9 mouse cellular contexts compared by ENCODE assay signal in the genomic region with DNA sequence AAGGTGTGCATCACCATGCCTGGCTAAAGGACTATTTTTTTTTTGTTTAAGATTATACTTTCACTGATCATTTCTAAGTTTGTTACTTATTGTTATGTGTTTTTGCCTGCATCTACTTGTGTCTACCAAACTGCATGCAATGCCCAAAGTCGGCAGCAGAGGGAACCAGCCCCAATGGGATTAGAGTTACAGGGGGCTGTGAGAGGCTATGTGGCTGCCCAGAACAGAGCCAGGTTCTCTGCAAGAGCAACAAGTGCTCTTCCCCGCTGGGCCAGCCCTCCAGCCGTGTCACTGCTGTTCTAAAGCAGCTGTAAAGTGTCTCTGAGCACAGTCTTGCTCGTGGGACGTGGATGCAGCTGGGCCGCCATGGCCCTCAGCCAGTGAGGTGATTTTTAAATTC. TPM values are rescaled to one million over a fixed set of nuclear protein-coding genes. Genes with fewer than 3 reads are reported as not detected.
DNase-seq lines count a peak whose midpoint lies in the region; ATAC-seq lines count a peak whose summit lies in the region.
"Had no signal": no experiment of that assay in that cellular context is flagged by ENCODE, and none has a peak within 500 bp of the region (broad histone marks: within the 10 kb centered on the region; RNA-seq: fewer than 3 reads in every experiment).

No protein-coding gene starts in this region.

- H3K36me3 ChIP-seq in limb, embryonic 11.5 days (ENCODE audit: control insufficient read depth, insufficient read depth, low read length) = no peaks in the 10 kb centered on the region
- H3K36me3 ChIP-seq: lung, embryonic 15.5 days had no signal

- DNase-seq in left cerebral cortex, postnatal 4 days = peak; percentile 60
- no peak for DNase-seq in left cerebral cortex, adult 11 months (ENCODE audit: low spot score)
- DNase-seq in ES-CJ7 (ENCODE audit: low read depth, low spot score) = peak; percentile 89
- DNase-seq in adrenal gland, postnatal 36 days = peak; percentile 63 to 73
- DNase-seq in forelimb bud, embryonic 11.5 days (ENCODE audit: low read depth, low spot score) = peak; percentile 65
- peak; percentile 83 for DNase-seq in limb, embryonic 11.5 days (ENCODE audit: low spot score)
- peak; percentile 80 for DNase-seq in retina, embryonic 14.5 days (ENCODE audit: low spot score)
- no peak for DNase-seq in Muller cell, postnatal 12 days (ENCODE audit: inconsistent ontology term)

- H3K9ac ChIP-seq in limb, embryonic 11.5 days (ENCODE audit: low read length) = no peak overlapping the region
- H3K9ac ChIP-seq: lung, embryonic 15.5 days had no signal

- intact Hi-C loops in left cerebral cortex, postnatal 4 days (cut with DNase I) = loop anchor here (5.0 kb wide), 1 partner anchor 87 kb away; no protein-coding TSS in a partner anchor

- no peaks in the 10 kb centered on the region for H3K9me3 ChIP-seq in limb, embryonic 11.5 days (ENCODE audit: control insufficient read depth, low read length)
- H3K9me3 ChIP-seq: lung, embryonic 15.5 days had no signal

- WGBS in limb, embryonic 11.5 days = 29% methylated on average over 6 of the region's 6 CpGs

- H3K4me3 ChIP-seq in limb, embryonic 11.5 days (ENCODE audit: low read depth, low read length) = no peak overlapping the region
- H3K4me3 ChIP-seq: lung, embryonic 15.5 days had no signal

- no peak overlapping the region for H3K4me2 ChIP-seq in limb, embryonic 11.5 days (ENCODE audit: low read depth, severe bottlenecking)
- H3K4me2 ChIP-seq: lung, embryonic 15.5 days had no signal

- peaks cover 16% of the 10 kb centered on the region for H3K4me1 ChIP-seq in limb, embryonic 11.5 days (ENCODE audit: control insufficient read depth, insufficient read depth, low read length)

- ATAC-seq in limb, embryonic 11.5 days (ENCODE audit: insufficient number of reproducible peaks, low FRiP score, low TSS enrichment, low read depth) = no peak

- H3K27ac ChIP-seq in limb, embryonic 11.5 days (replicated peaks; ENCODE audit: low read depth, low read length) = no peak overlapping the region
- H3K27ac ChIP-seq: lung, embryonic 15.5 days had no signal

- H3K27me3 ChIP-seq in limb, embryonic 11.5 days (ENCODE audit: control insufficient read depth, insufficient read depth, low read length) = no peaks in the 10 kb centered on the region
- H3K27me3 ChIP-seq: lung, embryonic 15.5 days had no signal

RNA-seq across cellular contexts. Expression of a gene that starts 31.1 kb away (rescaled TPM):
- 1 to 10 TPM; 1.1 to 1.6 TPM for total RNA-seq in left cerebral cortex, postnatal 4 days (2021)
- under 1 TPM; 0.33 to 0.63 TPM for total RNA-seq in adrenal gland, postnatal 36 days (2021)
- polyA plus RNA-seq in limb, embryonic 11.5 days (2014; fragmentation: Nextera tagmentation; extraction: Ambion mirVana) = 0.31 and 0.39 TPM in 2 replicates

RNA-seq across cellular contexts. Expression of a gene that starts 31.3 kb away (rescaled TPM):
- total RNA-seq in left cerebral cortex, postnatal 4 days (2021) = 10 to 100 TPM; 10.9 to 12.3 TPM
- total RNA-seq in adrenal gland, postnatal 36 days (2021) = 100 to 1,000 TPM in 1 of 2 experiments, 10 to 100 TPM in 1; 87.3 to 144 TPM
- polyA plus RNA-seq in limb, embryonic 11.5 days (2014; fragmentation: Nextera tagmentation; extraction: Ambion mirVana) = 27.5 and 31.2 TPM in 2 replicates

Comparison
In these comparisons a context has a peak if more than half of its experiments do, and no peak if none do; other contexts are left out.
1. DNase-seq: peak in left cerebral cortex, postnatal 4 days (single experiment), ES-CJ7 (single experiment), adrenal gland, postnatal 36 days (2 of 2), forelimb bud, embryonic 11.5 days (single experiment), limb, embryonic 11.5 days (single experiment) and retina, embryonic 14.5 days (single experiment); none in left cerebral cortex, adult 11 months (single experiment) and Muller cell, postnatal 12 days (single experiment).
2. RNA of a gene that starts 31.3 kb away (total RNA-seq): 87.3 to 144 TPM in adrenal gland, postnatal 36 days; 10.9 to 12.3 TPM in left cerebral cortex, postnatal 4 days; every median in the first group is over 4 times any median in the second.